Comparison of ENCODE assay signal across 8 mouse cellular contexts in the genomic region with DNA sequence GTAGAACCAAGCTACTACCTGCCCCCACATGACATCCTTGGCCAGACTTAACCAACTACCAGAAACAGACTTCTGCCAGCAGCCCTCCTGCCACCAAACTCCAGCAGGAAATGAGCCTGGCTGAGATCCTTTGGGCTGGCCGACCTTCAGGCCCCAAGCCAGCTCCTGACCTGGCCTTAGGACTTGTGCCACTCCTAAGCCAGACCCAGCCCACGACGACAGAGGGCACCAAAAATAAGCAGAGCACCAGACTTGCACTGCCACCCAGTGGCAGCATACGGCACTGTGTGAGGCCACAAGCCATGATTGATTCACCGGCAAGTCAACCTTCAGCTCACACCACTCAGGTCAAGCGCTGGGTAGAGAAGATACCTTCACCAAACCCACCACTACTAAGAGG. TPM values are rescaled to one million over a fixed set of nuclear protein-coding genes. Genes with fewer than 3 reads are reported as not detected.
A peak's percentile ranks its signal among the peaks of the same experiment; 100 is the strongest.
DNase-seq lines count a peak whose midpoint lies in the region; ATAC-seq and TF ChIP-seq lines count a peak whose summit lies in the region.

No protein-coding gene starts in this region.

- peak; percentile 78 for DNase-seq in B cell, adult 2 months
- peak; percentile 87 for DNase-seq in MN1 (ENCODE audit: low spot score)
- peak; percentile 91 for DNase-seq in cerebellum, adult 9-10 months
- DNase-seq in gastrocnemius, postnatal 14 days = peak; percentile 79
- DNase-seq in liver, embryonic 11.5 days (ENCODE audit: low spot score) = peak; percentile 61
- peak; percentile 65 for DNase-seq in ovary, postnatal 36 days (ENCODE audit: low spot score)
- DNase-seq in thymus, postnatal 4 days = peak; percentile 84

- H3K27me3 ChIP-seq in intestine, postnatal 0 days (replicated peaks; ENCODE audit: control insufficient read depth, insufficient read depth, low read length) = no peaks in the 10 kb centered on the region
- no peaks in the 10 kb centered on the region for H3K27me3 ChIP-seq in liver, embryonic 11.5 days (replicated peaks; ENCODE audit: control insufficient read depth, insufficient read depth, low read length)

- no peaks in the 10 kb centered on the region for H3K9me3 ChIP-seq in intestine, postnatal 0 days (ENCODE audit: control insufficient read depth)
- no peaks in the 10 kb centered on the region for H3K9me3 ChIP-seq in liver, embryonic 11.5 days (ENCODE audit: control insufficient read depth, low read length)

- H3K9ac ChIP-seq in intestine, postnatal 0 days (ENCODE audit: low read depth, low read length) = no peak overlapping the region
- H3K9ac ChIP-seq in liver, embryonic 11.5 days (ENCODE audit: low read depth, low read length) = no peak overlapping the region

- ATAC-seq in intestine, postnatal 0 days = no peak; the same call in 1 of the 2 replicates
- peak; percentile 27; the same call in 1 of the 2 replicates for ATAC-seq in liver, embryonic 11.5 days (replicated peaks; ENCODE audit: low FRiP score)

- peaks cover 11% of the 10 kb centered on the region; the same call in 1 of the 2 replicates for H3K4me1 ChIP-seq in intestine, postnatal 0 days (replicated peaks; ENCODE audit: control insufficient read depth, insufficient read depth, low read length)
- peaks cover 52% of the 10 kb centered on the region for H3K4me1 ChIP-seq in liver, embryonic 11.5 days (replicated peaks; ENCODE audit: control insufficient read depth, insufficient read depth, low read length)

- 17% methylated on average over 6 of the region's 6 CpGs for WGBS in intestine, postnatal 0 days
- WGBS in liver, embryonic 11.5 days = 22% methylated on average over 6 of the region's 6 CpGs

- no peak overlapping the region for H3K4me3 ChIP-seq in intestine, postnatal 0 days (ENCODE audit: low read depth, low read length)
- no peak overlapping the region for H3K4me3 ChIP-seq in liver, embryonic 11.5 days (ENCODE audit: low read depth, low read length)

- intact Hi-C loops in gastrocnemius, postnatal 14 days (cut with DNase I; ENCODE audit: low total_unique reads) = loop anchor here (10.0 kb wide), 1 partner anchor 214 kb away; no protein-coding TSS in a partner anchor

- 0 out of 2 replicates have a peak overlapping the region, but pooled peaks have one; percentile 21 for H3K27ac ChIP-seq in intestine, postnatal 0 days (ENCODE audit: low read depth, low read length)
- peak overlapping the region; percentile 88 for H3K27ac ChIP-seq in liver, embryonic 11.5 days (ENCODE audit: low read depth, low read length)

- peak; percentile 96 for TF ChIP-seq CTCF in intestine, postnatal 0 days (IDR thresholded peaks at IDR 0.05; ENCODE audit: low read depth)

- peaks cover 70% of the 10 kb centered on the region for H3K36me3 ChIP-seq in intestine, postnatal 0 days (ENCODE audit: control insufficient read depth, insufficient read depth)
- peaks cover 65% of the 10 kb centered on the region for H3K36me3 ChIP-seq in liver, embryonic 11.5 days (ENCODE audit: control insufficient read depth, insufficient read depth, low read length)

- H3K4me2 ChIP-seq in intestine, postnatal 0 days (replicated peaks; ENCODE audit: low read depth) = no peak overlapping the region
- peak overlapping the region; percentile 60 for H3K4me2 ChIP-seq in liver, embryonic 11.5 days

RNA-seq across cellular contexts. Expression of a gene that starts 6.4 kb away (rescaled TPM):
- total RNA-seq in gastrocnemius, postnatal 14 days (2021) = 10 to 100 TPM; 36.2 to 36.5 TPM
- 26.7 and 27.4 TPM in 2 replicates for polyA plus RNA-seq in intestine, postnatal 0 days (2015; fragmentation: Nextera tagmentation; extraction: Ambion mirVana)
- 85.0 and 85.1 TPM in 2 replicates for polyA plus RNA-seq in liver, embryonic 11.5 days (2014; fragmentation: Nextera tagmentation; extraction: Ambion mirVana)

RNA-seq across cellular contexts. Expression of a gene that starts 50.9 kb away (rescaled TPM):
- 1 to 10 TPM; 6.4 to 6.7 TPM for total RNA-seq in gastrocnemius, postnatal 14 days (2021)
- polyA plus RNA-seq in intestine, postnatal 0 days (2015; fragmentation: Nextera tagmentation; extraction: Ambion mirVana) = 12.3 and 14.2 TPM in 2 replicates
- polyA plus RNA-seq in liver, embryonic 11.5 days (2014; fragmentation: Nextera tagmentation; extraction: Ambion mirVana) = 22.2 and 23.5 TPM in 2 replicates
